Mouse (Mus musculus) hindbrain, postnatal 0 days (tissue): ENCODE measurements around the gene Olfr325. TPM values are rescaled to one million over a fixed set of nuclear protein-coding genes. Genes with fewer than 3 reads are reported as not detected.

Experiments used
- ATAC-seq: fragments of 200-750 bp; cut with Nextera tagmentation; 2 replicates; pipeline ENCODE4 v1.8.0; 2017; ENCODE audit warnings: mild to moderate bottlenecking, moderate TSS enrichment, moderate library complexity
- DNase-seq: peaks from one replicate; pipeline ENCODE4 v3.0.0-alpha.2; 2015; ENCODE audit warnings: low spot score
- H3K27ac ChIP-seq: fragments of 300-500 bp; sonication (generic); 2 replicates; pipeline ENCODE4 v1.5.1; 2014; ENCODE audit warnings: mild to moderate bottlenecking
- H3K27me3 ChIP-seq: fragments of 300-500 bp; sonication (generic); 2 replicates; pipeline ENCODE4 v1.6.1; 2014; ENCODE audit warnings: low read length, mixed read lengths; ENCODE audit not compliant: insufficient read depth
- H3K36me3 ChIP-seq: fragments of 300-500 bp; sonication (generic); 2 replicates; pipeline ENCODE4 v1.6.1; 2014; ENCODE audit warnings: low read length, mixed read lengths; ENCODE audit not compliant: insufficient read depth
- H3K4me1 ChIP-seq: fragments of 300-500 bp; sonication (generic); 2 replicates; pipeline ENCODE4 v1.6.1; 2014; ENCODE audit warnings: antibody characterized with exemption, low read length, mixed read lengths; ENCODE audit not compliant: insufficient read depth
- H3K4me2 ChIP-seq: fragments of 300-500 bp; sonication (generic); 2 replicates; pipeline ENCODE4 v1.6.1; 2014; ENCODE audit warnings: low read depth, mild to moderate bottlenecking, low read length, moderate library complexity, mixed read lengths
- H3K4me3 ChIP-seq: fragments of 300-500 bp; sonication (generic); 2 replicates; pipeline ENCODE4 v1.5.1; 2014; ENCODE audit warnings: low read length
- H3K9ac ChIP-seq: fragments of 300-500 bp; sonication (generic); replicated peaks from 2 replicates; pipeline ENCODE4 v1.6.1; 2014; ENCODE audit warnings: mild to moderate bottlenecking, low read length, moderate library complexity, mixed read lengths
- H3K9me3 ChIP-seq: fragments of 300-500 bp; sonication (generic); 2 replicates; pipeline ENCODE4 v1.6.1; 2016; ENCODE audit warnings: low read length, mixed read lengths
- CTCF ChIP-seq: IDR thresholded peaks from 2 replicates; pipeline ENCODE4 v1.5.1; 2016; ENCODE audit warnings: antibody characterized with exemption, control low read depth, low read depth
- WGBS: fragments of 180-500 bp; shearing (Covaris S2); extraction: QIAGEN DNeasy Blood & Tissue Kit; methylation state at CpG from one replicate; pipeline ENCODE4 v1.1.7; 2014; 5-methylcytosine and 5-hydroxymethylcytosine counted together
- polyA plus RNA-seq: library from polyadenylated mRNA; unstranded; fragments of >200 nt; fragmentation: Nextera tagmentation; extraction: Ambion mirVana; gene quantifications from 2 replicates; pipeline ENCODE4 v1.2.1, GENCODE M21; 2015
- total RNA-seq: library from RNA; depleted of rRNA; stranded (reverse); fragments of >200 nt; gene quantifications from 2 replicates; pipeline ENCODE4 v1.2.3, GENCODE M21; 2014

Gene Olfr325
- total and polyA plus RNA-seq, 2 experiments from 2014 or later, result not detected

DNA sequence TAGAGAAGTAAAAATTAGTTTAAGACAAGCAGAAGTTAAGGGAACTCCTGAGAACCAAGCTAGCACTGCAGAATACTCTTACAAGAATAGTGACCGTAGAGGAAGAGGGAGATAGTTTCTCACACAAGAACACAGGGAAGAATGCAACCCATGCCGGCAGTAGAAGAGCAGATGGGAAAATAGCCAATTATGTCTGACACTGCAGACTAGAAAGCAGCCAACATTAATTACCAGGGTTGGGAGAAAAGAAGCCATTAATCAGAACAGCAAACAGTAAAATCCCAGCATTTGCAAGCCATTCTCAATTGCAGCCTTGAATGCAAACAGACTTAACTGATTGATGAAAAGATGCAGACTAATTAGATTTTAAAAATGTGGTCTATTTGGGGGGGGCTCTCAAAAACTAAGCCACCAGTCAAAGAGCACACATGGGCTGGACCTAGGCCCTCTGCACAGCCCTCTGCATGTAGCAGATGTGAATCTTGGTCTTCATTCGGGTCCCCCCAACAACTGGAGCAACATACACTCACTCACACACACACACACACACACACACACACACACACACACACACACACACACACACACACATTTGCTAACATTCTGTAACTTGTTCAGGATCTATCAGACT is 11.2 kb downstream of the Olfr325 start:
- ATAC-seq (no peak), DNase-seq (peak; percentile 27)
- Histone ChIP-seq H3K4me1 (no peaks in the 10 kb centered on the region), H3K4me3 (no peak overlapping the region), H3K4me2 (no peak overlapping the region), H3K27ac (no peak overlapping the region), H3K27me3 (no peaks in the 10 kb centered on the region), H3K9me3 (no peaks in the 10 kb centered on the region), H3K36me3 (no peaks in the 10 kb centered on the region), H3K9ac (no peak overlapping the region)
- 43% methylated on average over 3 of the region's 3 CpGs for WGBS
- no peak for TF ChIP-seq CTCF

DNA sequence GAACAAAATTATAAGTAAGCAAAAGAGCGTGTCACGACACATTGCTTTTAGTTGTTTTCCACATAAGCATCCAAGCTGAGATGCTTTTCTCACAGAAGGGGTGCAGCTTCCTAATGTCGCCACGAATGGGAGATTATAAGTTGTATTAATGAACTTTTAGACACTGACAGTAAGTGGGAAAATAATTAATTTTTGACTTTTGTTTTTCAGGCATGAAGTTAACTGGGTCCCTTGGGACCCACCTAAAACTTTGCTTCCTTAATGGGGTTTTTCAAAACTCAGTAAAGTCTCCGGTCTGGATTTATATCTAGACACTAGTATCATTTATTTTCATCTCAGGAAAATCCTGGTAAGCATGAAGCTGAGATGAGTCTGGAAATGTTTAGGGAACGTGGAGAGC is 17.3 kb downstream of the Olfr325 start, which contains the start of gene Olfr324:
Gene Olfr324 (plus strand): TSS at position 301 of the 400 bp plus-strand sequence.
- Histone ChIP-seq H3K27me3 (no peaks in the 10 kb centered on the region), H3K4me1 (no peaks in the 10 kb centered on the region), H3K9ac (no peak within 1 kb of the TSS), H3K9me3 (no peaks in the 10 kb centered on the region), H3K36me3 (no peaks in the 10 kb centered on the region), H3K4me2 (no peak within 1 kb of the TSS), H3K4me3 (no peak within 1 kb of the TSS), H3K27ac (no peak within 1 kb of the TSS)
- no peak for DNase-seq
- 84% methylated on average over 6 of the region's 6 CpGs for WGBS
- no peak for TF ChIP-seq CTCF
- no peak for ATAC-seq

DNA sequence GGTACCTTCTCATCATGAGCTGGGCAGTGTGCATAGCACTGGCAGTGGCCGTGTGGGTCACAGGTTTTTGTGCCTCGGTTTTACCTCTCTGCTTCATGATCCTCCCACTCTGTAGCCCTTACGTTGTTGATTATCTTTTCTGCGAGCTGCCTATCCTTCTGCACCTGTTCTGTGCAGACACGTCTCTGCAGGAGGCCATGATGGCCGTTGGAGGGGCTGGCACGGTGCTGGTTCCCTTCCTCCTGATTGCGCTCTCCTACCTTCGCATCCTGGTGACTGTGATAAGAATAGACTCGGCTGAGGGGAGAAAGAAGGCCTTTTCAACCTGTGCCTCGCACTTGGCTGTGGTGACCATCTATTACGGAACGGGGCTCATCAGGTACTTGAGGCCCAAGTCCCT is 20.3 kb downstream of the Olfr325 start:
- H3K9ac ChIP-seq, result no peak overlapping the region

DNA sequence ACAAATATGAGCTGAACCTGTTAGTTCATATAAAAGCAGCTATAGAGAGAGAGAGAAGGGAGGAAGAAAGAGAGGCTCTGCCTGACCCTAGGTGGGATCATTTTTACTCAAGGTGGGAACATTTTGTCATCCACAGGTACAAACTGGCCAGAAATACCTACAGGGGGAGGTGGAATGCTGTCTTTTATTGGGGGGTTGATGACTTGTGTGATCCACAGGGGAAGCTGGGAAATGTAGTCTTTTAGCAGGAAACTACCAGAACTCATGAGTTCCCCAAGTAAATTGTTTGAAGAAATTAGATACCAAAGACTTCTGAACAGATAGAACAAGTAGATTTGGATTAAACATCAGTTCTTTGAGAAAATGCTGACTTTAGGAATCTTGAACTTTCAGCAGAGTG is 24.5 kb downstream of the Olfr325 start:
- no peak for DNase-seq
- H3K9me3 ChIP-seq, result no peaks in the 10 kb centered on the region
- ATAC-seq, result no peak
- H3K36me3 ChIP-seq, result no peaks in the 10 kb centered on the region
- no peak overlapping the region for H3K9ac ChIP-seq
- no peak overlapping the region for H3K4me2 ChIP-seq
- H3K27me3 ChIP-seq, result no peaks in the 10 kb centered on the region
- H3K4me1 ChIP-seq, result no peaks in the 10 kb centered on the region
- no peak overlapping the region for H3K27ac ChIP-seq
- H3K4me3 ChIP-seq, result no peak overlapping the region
- TF ChIP-seq CTCF, result no peak

More for the DNA sequence above, 20.3 kb downstream of the Olfr325 start:
- Histone ChIP-seq H3K36me3 (no peaks in the 10 kb centered on the region), H3K4me1 (no peaks in the 10 kb centered on the region), H3K4me2 (no peak overlapping the region), H3K27me3 (no peaks in the 10 kb centered on the region), H3K9me3 (no peaks in the 10 kb centered on the region), H3K4me3 (no peak overlapping the region), H3K27ac (no peak overlapping the region)
- DNase-seq, result no peak
- ATAC-seq, result no peak
- TF ChIP-seq CTCF, result no peak
- 87% methylated on average over 13 of the region's 13 CpGs for WGBS

DNA sequence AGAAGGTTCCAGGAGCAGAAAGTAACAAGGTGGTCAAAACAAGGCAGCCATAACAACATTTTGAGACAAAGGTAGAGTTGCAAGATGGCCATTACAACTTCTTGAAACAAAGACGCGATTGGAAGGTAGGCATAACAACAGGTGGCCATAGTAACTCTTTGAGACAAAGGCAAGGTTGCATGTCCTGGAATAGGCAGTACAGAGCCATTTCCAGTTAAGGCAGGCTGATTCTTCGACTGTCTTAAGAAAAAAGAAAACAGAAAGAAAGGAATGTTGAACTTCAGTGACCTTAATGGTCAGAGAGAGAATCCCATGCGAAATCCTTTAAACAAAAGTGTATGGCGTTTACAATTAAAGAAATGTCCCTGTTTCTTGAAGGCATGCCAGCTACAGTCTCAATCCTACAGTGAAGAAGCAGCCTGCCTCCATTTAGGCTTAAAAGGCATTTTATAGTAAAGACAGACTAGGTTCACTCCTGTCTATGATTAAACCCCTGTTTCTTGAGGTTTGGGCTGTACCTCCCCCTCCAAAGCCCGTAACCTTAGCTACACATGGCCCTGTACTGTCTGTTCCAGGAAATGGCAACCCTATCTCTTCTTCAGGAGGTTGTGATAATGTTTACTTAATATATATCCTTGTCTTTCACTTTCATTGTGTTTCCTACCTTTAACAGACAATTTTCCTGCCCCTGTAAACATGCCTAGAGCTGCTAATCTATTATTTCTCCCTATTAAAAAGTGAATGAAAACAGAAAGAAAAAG is 25.4 kb downstream of the Olfr325 start:
- Histone ChIP-seq H3K4me2 (no peak overlapping the region), H3K4me1 (no peaks in the 10 kb centered on the region), H3K9ac (no peak overlapping the region), H3K36me3 (no peaks in the 10 kb centered on the region), H3K9me3 (no peaks in the 10 kb centered on the region), H3K27me3 (no peaks in the 10 kb centered on the region), H3K27ac (no peak overlapping the region), H3K4me3 (no peak overlapping the region)
- 82% methylated on average over 6 of the region's 6 CpGs for WGBS
- no peak for TF ChIP-seq CTCF
- DNase-seq, result no peak
- no peak for ATAC-seq

DNA sequence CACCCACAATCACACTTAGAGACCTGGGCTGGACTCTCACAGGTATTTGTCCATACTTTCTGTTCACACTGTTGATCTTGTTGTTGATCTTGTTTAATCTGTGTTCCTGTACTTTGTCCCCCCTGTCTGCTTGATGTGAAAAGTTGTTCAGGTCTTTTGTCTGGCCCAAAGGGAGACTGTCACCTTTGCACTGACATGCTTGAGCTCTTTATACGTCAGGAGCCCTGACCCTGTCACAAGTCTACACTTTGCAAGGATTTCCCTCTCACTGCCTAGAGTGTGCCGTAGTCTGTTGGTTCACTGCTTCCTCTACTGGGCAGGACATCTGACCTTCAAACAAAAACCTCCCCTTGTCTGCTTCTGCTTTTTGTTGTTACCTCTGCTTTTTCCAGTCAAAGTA is 27.2 kb downstream of the Olfr325 start:
- DNase-seq, result no peak
- WGBS, result 69% methylated on average over 2 of the region's 2 CpGs
- no peak for ATAC-seq
- Histone ChIP-seq H3K9ac (no peak overlapping the region), H3K36me3 (no peaks in the 10 kb centered on the region), H3K27me3 (no peaks in the 10 kb centered on the region), H3K9me3 (no peaks in the 10 kb centered on the region), H3K4me3 (no peak overlapping the region), H3K27ac (no peak overlapping the region), H3K4me1 (no peaks in the 10 kb centered on the region), H3K4me2 (no peak overlapping the region)
- TF ChIP-seq CTCF, result no peak

DNA sequence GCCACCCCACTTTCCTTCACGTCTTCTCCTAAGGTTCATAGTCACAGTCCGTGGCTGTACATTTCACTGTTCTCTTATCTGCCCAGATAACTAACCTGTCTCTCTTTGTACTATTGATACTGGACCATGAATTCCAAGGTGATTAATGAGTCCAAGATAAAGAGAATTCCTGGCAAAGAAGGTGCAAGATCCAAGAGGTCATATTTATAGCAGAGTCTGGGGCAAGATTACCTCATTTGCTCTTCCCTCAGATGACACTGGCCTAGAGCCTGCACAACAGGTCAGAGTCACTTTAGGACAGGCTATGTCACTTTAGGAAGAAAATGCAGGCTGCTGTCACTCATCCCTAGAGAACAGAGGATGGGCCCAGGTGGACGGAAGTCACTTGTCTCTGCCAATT is 27.7 kb downstream of the Olfr325 start:
- no peak for ATAC-seq
- Histone ChIP-seq H3K4me2 (no peak overlapping the region), H3K9ac (no peak overlapping the region), H3K4me3 (no peak overlapping the region), H3K27ac (no peak overlapping the region), H3K4me1 (no peaks in the 10 kb centered on the region), H3K27me3 (no peaks in the 10 kb centered on the region), H3K9me3 (no peaks in the 10 kb centered on the region), H3K36me3 (no peaks in the 10 kb centered on the region)
- no peak for TF ChIP-seq CTCF
- DNase-seq, result no peak
- WGBS, result 87% methylated on average over 3 of the region's 3 CpGs
